Mouse (Mus musculus): ENCODE results near the gene Hoxb1. TPM values are rescaled to one million over a fixed set of nuclear protein-coding genes. Genes with fewer than 3 reads are reported as not detected.

Hoxb1 gene
- polyA plus RNA-seq, 1 experiment from 2014 or later = not detected

DNA sequence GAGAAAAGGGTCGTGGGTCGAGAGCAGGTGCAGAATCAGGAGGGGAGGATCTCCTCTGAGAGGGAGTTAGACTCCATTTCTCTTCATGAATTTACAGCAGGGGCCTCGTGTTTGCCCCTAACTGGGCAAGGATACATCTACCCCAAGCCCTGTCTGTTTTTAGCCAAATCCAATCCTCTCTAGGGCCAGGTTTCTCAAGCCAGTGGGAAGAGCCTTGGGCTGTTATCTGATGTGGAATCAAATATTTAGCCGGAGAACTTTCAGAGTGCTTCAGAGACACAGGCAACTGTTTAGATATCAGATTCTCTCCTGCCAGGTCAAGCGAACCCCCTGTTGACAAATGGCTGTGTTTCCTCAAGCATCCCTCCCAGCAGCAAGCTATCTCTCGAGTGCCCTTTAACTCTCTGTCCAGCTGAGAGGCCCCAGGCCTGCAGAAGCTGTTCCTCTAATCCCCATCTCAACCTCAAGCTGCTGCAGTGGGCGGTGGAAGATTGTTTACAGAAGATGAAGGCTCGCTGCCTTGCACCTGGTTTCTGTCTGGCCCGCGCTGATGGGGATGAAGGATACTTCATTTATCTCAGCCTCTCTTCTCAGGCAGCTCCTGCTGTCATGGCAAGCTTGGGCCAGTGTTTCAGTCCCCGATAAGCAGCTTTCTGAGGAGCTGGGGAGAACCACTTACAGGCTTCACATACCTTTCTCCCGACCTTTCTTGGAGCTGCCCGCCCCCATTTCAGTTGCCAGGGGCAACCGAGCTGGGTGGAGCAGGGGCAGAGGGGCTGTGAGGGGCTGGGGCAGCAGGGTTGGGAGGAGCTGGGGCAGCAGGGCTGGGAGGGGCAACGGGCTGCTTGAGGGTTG lies 31.4 kb downstream of the Hoxb1 start:
- no peak overlapping the region for H3K4me2 ChIP-seq (ENCODE audit: low read depth, low read length)
- H3K36me3 ChIP-seq (ENCODE audit: control insufficient read depth, insufficient read depth, low read length) = no peaks in the 10 kb centered on the region
- 7% methylated on average over 15 of the region's 15 CpGs for WGBS
- H3K9me3 ChIP-seq (replicated peaks; ENCODE audit: control insufficient read depth, low read length) = no peaks in the 10 kb centered on the region
- 0 out of 2 replicates have a peak overlapping the region, but pooled peaks have one; percentile 16 for H3K9ac ChIP-seq (ENCODE audit: low read length)
- ATAC-seq (ENCODE audit: insufficient read depth, low FRiP score) = peak; percentile 83
- peaks cover 14% of the 10 kb centered on the region; the same call in 1 of the 2 replicates for H3K4me1 ChIP-seq (ENCODE audit: control insufficient read depth, insufficient read depth, low read length)
- peak overlapping the region; percentile 23; the same call in 1 of the 2 replicates for H3K27ac ChIP-seq (ENCODE audit: low read length)
- H3K27me3 ChIP-seq (ENCODE audit: control insufficient read depth, insufficient read depth, low read length) = no peaks in the 10 kb centered on the region
- H3K4me3 ChIP-seq (replicated peaks; ENCODE audit: low read length) = no peak overlapping the region

- ATAC-seq (ENCODE audit: insufficient read depth, low FRiP score) = peak; percentile 38; the same call in 1 of the 2 replicates
- Histone ChIP-seq H3K4me1 (ENCODE audit: control insufficient read depth, insufficient read depth, low read length) (peaks cover 14% of the 10 kb centered on the region; the same call in 1 of the 2 replicates), H3K9me3 (replicated peaks; ENCODE audit: control insufficient read depth, low read length) (no peaks in the 10 kb centered on the region), H3K9ac (ENCODE audit: low read length) (no peak overlapping the region), H3K4me3 (replicated peaks; ENCODE audit: low read length) (no peak overlapping the region), H3K27me3 (ENCODE audit: control insufficient read depth, insufficient read depth, low read length) (no peaks in the 10 kb centered on the region), H3K4me2 (ENCODE audit: low read depth, low read length) (no peak overlapping the region), H3K36me3 (ENCODE audit: control insufficient read depth, insufficient read depth, low read length) (no peaks in the 10 kb centered on the region), H3K27ac (ENCODE audit: low read length) (no peak overlapping the region)
- WGBS = 21% methylated on average over 7 of the region's 7 CpGs
These were observed 32.3 kb downstream of the Hoxb1 start for GRCm38 (mm10) chr11:96397806-96398335.

DNA sequence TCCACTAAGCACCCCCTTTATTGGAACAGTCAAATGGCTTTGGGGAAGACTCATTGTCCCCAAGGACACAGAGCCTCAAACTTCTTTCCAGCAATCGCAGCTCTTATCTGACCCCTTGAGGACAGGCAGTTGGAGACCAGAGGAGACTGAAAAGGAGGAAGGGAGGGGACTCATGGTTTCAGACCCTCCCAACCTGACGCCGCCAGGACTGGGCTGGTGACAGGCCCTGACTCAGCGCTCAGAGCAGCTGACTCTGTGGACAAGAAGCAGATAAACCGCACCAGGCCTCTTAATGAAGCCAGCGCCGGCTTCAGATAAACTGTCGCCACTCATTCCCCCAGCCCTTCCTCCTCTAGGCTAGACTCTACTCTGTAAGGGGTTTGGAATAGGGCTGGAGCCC lies 34.4 kb downstream of the Hoxb1 start:
- WGBS = 21% methylated on average over 8 of the region's 8 CpGs
- ATAC-seq (ENCODE audit: insufficient read depth, low FRiP score) = peak; percentile 25; the same call in 1 of the 2 replicates
- H3K4me2 ChIP-seq (ENCODE audit: low read depth, low read length) = no peak overlapping the region
- no peaks in the 10 kb centered on the region for H3K9me3 ChIP-seq (replicated peaks; ENCODE audit: control insufficient read depth, low read length)
- no peak overlapping the region for H3K27ac ChIP-seq (ENCODE audit: low read length)
- H3K36me3 ChIP-seq (ENCODE audit: control insufficient read depth, insufficient read depth, low read length) = no peaks in the 10 kb centered on the region
- H3K27me3 ChIP-seq (ENCODE audit: control insufficient read depth, insufficient read depth, low read length) = no peaks in the 10 kb centered on the region
- H3K9ac ChIP-seq (ENCODE audit: low read length) = no peak overlapping the region
- H3K4me3 ChIP-seq (replicated peaks; ENCODE audit: low read length) = no peak overlapping the region
- H3K4me1 ChIP-seq (ENCODE audit: control insufficient read depth, insufficient read depth, low read length) = peaks cover 21% of the 10 kb centered on the region; the same call in 1 of the 2 replicates

DNA sequence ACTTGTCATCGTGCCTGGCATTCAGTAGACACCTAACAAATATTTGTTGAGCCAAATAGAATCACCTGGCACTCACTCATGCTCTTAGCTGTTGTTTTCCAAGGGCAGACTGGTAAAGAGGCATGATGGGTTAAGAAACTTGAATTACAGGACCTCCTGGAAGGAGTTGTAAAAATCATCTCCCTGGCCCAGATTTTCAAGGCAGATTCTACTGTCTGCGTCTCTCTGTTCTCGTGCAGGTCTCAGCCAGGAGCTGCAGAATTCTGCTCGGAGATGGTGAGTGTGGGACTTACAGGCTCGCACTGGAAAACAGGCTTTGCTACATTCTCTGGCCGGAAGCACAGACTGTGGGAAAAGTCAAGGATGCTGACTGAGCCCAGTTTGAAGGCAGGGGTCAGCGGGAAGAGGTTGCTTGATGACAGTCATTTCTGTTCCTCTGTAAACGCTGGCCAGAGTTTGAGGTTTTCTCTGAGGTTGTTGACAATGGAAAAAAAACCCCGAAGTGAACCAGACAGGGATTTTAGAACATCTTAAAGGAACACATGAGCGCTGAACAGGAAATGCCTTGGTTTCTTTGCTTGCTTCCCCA lies 38.6 kb downstream of the Hoxb1 start:
- Histone ChIP-seq H3K4me3 (replicated peaks; ENCODE audit: low read length) (no peak overlapping the region), H3K36me3 (ENCODE audit: control insufficient read depth, insufficient read depth, low read length) (no peaks in the 10 kb centered on the region), H3K27me3 (ENCODE audit: control insufficient read depth, insufficient read depth, low read length) (peaks cover 9% of the 10 kb centered on the region; the same call in 1 of the 2 replicates), H3K9ac (ENCODE audit: low read length) (0 out of 2 replicates have a peak overlapping the region, but pooled peaks have one; percentile 33), H3K27ac (ENCODE audit: low read length) (peak overlapping the region; percentile 34; the same call in 1 of the 2 replicates), H3K4me1 (ENCODE audit: control insufficient read depth, insufficient read depth, low read length) (peaks cover 19% of the 10 kb centered on the region), H3K9me3 (replicated peaks; ENCODE audit: control insufficient read depth, low read length) (no peaks in the 10 kb centered on the region), H3K4me2 (ENCODE audit: low read depth, low read length) (no peak overlapping the region)
- 16% methylated on average over 10 of the region's 10 CpGs for WGBS
- ATAC-seq (ENCODE audit: insufficient read depth, low FRiP score) = no peak

DNA sequence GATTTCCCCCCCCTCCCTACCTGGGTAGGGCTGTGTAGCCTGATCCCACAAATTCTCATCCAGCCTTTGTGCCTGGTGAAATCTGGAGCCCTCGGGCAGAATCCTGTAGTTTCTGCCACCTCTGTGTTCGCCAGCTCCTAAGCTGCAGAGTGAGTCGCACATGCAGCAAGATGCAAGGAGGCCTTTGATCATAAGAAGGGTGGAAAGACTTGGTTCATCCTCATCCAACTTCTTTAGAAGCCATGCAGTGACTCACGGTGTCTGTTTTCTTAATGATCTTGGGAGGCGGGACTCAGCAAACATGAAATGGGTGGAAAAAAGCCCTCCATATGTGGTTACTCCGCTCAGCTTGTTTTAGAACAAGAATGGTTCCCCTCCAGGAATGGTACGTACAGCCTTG lies 39.3 kb downstream of the Hoxb1 start:
- Histone ChIP-seq H3K27ac (ENCODE audit: low read length) (peak overlapping the region; percentile 9; the same call in 1 of the 2 replicates), H3K9me3 (replicated peaks; ENCODE audit: control insufficient read depth, low read length) (no peaks in the 10 kb centered on the region), H3K4me2 (ENCODE audit: low read depth, low read length) (no peak overlapping the region), H3K36me3 (ENCODE audit: control insufficient read depth, insufficient read depth, low read length) (no peaks in the 10 kb centered on the region), H3K4me3 (replicated peaks; ENCODE audit: low read length) (no peak overlapping the region), H3K4me1 (ENCODE audit: control insufficient read depth, insufficient read depth, low read length) (peaks cover 17% of the 10 kb centered on the region), H3K27me3 (ENCODE audit: control insufficient read depth, insufficient read depth, low read length) (peaks cover 9% of the 10 kb centered on the region; the same call in 1 of the 2 replicates), H3K9ac (ENCODE audit: low read length) (no peak overlapping the region)
- ATAC-seq (ENCODE audit: insufficient read depth, low FRiP score) = no peak
- 67% methylated on average over 7 of the region's 7 CpGs for WGBS

DNA sequence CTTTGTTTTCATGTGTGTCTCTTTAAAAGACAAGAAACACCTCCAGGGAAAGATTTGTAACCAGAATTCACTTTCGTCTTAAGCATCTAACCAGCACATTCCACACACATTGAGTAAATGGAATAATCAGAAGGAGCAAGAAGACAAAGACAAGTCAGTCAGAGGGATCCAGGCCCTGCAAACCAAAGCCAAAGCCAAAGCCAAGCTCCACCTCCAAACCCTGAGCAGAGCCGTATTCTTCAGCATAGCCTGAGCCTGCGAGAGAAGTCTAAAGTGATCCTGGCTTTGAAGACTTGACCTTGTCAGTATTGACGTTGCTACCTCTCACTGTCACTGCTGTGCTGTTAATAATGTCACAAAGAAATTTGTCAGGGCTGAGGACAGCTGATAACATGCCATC lies 40.0 kb downstream of the Hoxb1 start:
- WGBS = 65% methylated on average over 4 of the region's 4 CpGs

DNA sequence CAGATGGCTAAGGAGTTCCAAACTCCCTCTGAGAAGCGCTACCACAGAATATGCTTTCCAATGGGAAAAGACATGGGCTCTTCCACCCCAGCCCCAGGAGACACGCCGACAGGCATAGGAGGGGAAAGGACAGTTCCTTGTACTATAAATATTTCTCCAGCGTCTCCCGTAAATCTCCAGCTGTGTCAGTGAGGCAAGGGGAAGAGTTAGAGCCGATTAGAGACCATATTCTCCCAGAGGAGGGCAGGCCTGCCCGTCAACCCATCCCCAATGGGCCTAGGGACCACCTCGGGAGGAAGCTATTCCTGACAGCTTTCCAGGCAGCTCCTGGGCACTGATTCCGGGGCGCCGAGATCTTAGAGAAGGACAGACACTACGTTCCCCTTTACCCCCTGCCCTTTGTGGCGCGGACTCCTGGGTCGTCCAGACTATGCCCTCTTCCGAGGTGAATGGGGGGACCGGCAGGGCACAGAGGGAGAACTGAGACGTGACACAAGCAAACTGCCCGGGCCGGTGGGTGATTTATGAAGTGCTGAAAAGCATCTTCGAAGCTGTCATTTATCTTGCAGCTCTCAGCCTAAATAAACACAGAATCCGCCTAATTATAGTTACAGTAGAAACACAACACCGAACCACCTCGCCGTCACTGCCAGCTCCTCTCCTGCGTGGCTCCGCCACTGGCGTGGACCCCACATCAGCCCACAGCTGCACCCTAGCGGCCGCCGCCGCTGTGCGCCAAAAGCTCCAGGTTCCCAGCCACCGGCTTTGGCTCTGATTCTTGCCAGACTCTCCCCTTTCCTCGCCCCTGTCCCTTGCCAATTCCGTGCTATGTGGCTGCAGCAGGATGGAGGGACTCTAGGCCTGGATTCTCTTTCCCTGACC lies 41.9 kb downstream of the Hoxb1 start:
- peak; percentile 79; the same call in 1 of the 2 replicates for ATAC-seq (ENCODE audit: insufficient read depth, low FRiP score)
- Histone ChIP-seq H3K27ac (ENCODE audit: low read length) (peak overlapping the region; percentile 63; the same call in 1 of the 2 replicates), H3K9ac (ENCODE audit: low read length) (peak overlapping the region; percentile 56), H3K27me3 (ENCODE audit: control insufficient read depth, insufficient read depth, low read length) (peaks cover 9% of the 10 kb centered on the region; the same call in 1 of the 2 replicates), H3K36me3 (ENCODE audit: control insufficient read depth, insufficient read depth, low read length) (no peaks in the 10 kb centered on the region), H3K4me3 (replicated peaks; ENCODE audit: low read length) (peak overlapping the region; percentile 24), H3K4me2 (ENCODE audit: low read depth, low read length) (peak overlapping the region; percentile 50), H3K9me3 (replicated peaks; ENCODE audit: control insufficient read depth, low read length) (no peaks in the 10 kb centered on the region), H3K4me1 (ENCODE audit: control insufficient read depth, insufficient read depth, low read length) (peaks cover 14% of the 10 kb centered on the region)
- 7% methylated on average over 36 of the region's 36 CpGs for WGBS

More for the DNA sequence above, 40.0 kb downstream of the Hoxb1 start:
- no peak overlapping the region for H3K9ac ChIP-seq (ENCODE audit: low read length)
- H3K4me2 ChIP-seq (ENCODE audit: low read depth, low read length) = no peak overlapping the region
- H3K4me1 ChIP-seq (ENCODE audit: control insufficient read depth, insufficient read depth, low read length) = peaks cover 14% of the 10 kb centered on the region
- H3K36me3 ChIP-seq (ENCODE audit: control insufficient read depth, insufficient read depth, low read length) = no peaks in the 10 kb centered on the region
- H3K27ac ChIP-seq (ENCODE audit: low read length) = no peak overlapping the region
- peaks cover 9% of the 10 kb centered on the region; the same call in 1 of the 2 replicates for H3K27me3 ChIP-seq (ENCODE audit: control insufficient read depth, insufficient read depth, low read length)
- no peak for ATAC-seq (ENCODE audit: insufficient read depth, low FRiP score)
- no peak overlapping the region for H3K4me3 ChIP-seq (replicated peaks; ENCODE audit: low read length)
- no peaks in the 10 kb centered on the region for H3K9me3 ChIP-seq (replicated peaks; ENCODE audit: control insufficient read depth, low read length)

DNA sequence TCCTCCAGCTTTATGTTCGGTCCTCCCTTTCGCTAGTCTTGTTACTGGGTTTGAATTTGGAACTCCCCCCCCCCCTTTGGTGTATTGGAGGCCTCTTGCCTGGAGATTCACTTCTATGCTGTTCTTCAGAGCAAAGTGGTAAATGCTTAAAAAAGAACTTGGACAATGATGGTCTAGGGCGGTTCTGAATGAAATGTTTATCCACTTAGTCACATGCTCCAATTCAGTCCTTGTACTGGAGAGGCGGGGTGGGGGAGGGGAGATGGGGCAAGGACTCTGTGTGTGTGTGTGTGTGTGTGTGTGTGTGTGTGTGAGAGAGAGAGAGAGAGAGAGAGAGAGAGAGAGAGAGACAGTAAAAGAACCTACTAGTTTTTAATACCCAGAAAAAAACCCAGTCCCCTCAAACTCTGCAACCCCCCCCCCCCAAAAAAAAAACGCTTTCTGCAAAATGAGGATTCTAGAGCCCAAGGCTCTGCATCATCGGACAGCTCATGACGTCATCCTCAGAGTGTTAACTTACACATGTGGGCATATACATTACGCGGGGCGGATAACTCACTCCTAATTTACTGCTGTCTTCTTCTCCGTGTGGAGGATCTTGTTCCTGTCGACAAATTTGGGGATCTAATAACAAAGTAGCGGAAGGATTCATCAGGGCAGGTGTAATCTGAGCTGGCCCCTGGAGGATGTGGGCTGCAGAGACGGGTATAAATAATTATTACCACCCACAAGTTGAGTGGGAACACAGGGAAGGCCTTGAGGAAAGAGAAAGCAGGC lies 42.9 kb downstream of the Hoxb1 start:
- Histone ChIP-seq H3K4me2 (ENCODE audit: low read depth, low read length) (peak overlapping the region; percentile 50; the same call in 1 of the 2 replicates), H3K4me3 (replicated peaks; ENCODE audit: low read length) (no peak overlapping the region), H3K36me3 (ENCODE audit: control insufficient read depth, insufficient read depth, low read length) (no peaks in the 10 kb centered on the region), H3K9me3 (replicated peaks; ENCODE audit: control insufficient read depth, low read length) (no peaks in the 10 kb centered on the region), H3K9ac (ENCODE audit: low read length) (no peak overlapping the region), H3K27me3 (ENCODE audit: control insufficient read depth, insufficient read depth, low read length) (peaks cover 9% of the 10 kb centered on the region; the same call in 1 of the 2 replicates), H3K27ac (ENCODE audit: low read length) (no peak overlapping the region), H3K4me1 (ENCODE audit: control insufficient read depth, insufficient read depth, low read length) (peaks cover 22% of the 10 kb centered on the region)
- WGBS = 31% methylated on average over 14 of the region's 14 CpGs
- peak; percentile 30; the same call in 1 of the 2 replicates for ATAC-seq (ENCODE audit: insufficient read depth, low FRiP score)

Data from stomach, embryonic 16.5 days (tissue).